Mouse (Mus musculus) stomach, postnatal 0 days (tissue): Measurements from ENCODE around the gene Itprip.
"Not testable (repeated sequence)": the region's sequence is repeated elsewhere in the genome, so short reads cannot be mapped to it uniquely, and the experiment has no call there.

Experiments
- CTCF ChIP-seq: IDR thresholded peaks from 2 replicates; pipeline ENCODE4 v1.5.1; 2016; ENCODE audit warnings: antibody characterized with exemption, low read depth, mild to moderate bottlenecking, moderate library complexity
- EP300 ChIP-seq: optimal IDR thresholded peaks from 2 replicates; pipeline ENCODE3; 2016; ENCODE audit warnings: antibody characterized with exemption

- TF ChIP-seq CTCF, EP300: not testable (repeated sequence)
These were observed 67.0 kb downstream of the Itprip start for GRCm38 (mm10) chr19:47852131-47852530.
